Mouse (Mus musculus): ENCODE data around the gene Dusp28.
"Not testable (repeated sequence)": the region's sequence is repeated elsewhere in the genome, so short reads cannot be mapped to it uniquely, and the experiment has no call there.

Dusp28 gene

DNA sequence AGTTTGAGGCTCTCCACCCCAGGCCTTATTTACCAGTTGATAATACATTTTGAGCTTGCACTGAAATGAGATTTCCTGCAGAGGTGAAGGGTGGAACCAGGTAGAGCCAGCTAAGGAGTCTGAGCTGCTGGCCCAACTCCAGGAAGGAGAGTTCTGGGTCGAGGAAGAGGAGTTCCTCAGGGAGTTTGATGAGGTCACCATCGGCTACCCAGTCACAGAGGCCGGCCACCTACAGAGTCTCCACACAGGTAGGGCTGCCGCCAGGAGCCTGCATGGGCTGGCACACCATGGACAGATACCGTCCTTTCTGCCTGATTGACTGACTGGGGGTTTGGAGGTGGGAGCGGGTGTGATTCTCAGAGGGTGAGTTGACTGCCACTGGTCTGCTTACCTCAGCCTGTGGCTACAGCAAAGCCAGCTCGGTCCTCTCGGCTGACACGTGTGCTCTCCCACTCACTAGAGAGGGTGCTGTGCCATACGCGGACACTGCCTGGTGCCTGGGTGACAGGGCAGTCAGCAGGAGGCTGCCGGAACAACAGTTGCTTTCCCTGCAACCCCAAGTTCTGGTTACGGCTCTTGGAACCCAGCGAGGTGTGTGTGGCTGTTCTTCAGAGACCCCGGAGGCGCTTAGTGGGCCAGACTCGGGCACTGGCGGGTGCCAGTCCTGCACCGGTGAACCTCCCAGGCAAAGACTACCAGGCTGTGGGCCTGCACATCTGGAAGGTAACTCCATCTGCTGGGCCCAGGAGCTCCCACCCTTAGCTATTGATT, 36.6 kb downstream of the Dusp28 start:
- DNase-seq: no peak

DNA sequence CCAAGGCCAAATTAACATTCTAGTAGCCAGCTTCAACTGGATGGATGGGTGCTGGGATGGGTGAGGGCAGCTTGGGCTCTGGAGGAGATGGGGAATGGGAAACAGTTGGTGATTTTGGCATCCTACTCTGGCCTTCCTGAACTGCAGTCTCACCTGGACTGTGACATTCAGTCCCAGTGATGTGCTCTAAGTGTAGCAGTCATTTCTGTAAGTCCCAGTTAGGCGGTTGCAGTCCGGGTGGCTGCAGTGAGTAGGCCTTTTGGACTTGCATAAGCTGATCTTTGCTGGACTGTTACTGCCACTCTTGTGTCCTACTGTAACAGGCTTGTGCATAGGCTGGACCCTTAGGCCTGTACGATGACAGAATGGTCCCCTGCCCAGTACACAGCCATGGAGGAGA, 41.2 kb downstream of the Dusp28 start:
- DNase-seq: no peak

DNA sequence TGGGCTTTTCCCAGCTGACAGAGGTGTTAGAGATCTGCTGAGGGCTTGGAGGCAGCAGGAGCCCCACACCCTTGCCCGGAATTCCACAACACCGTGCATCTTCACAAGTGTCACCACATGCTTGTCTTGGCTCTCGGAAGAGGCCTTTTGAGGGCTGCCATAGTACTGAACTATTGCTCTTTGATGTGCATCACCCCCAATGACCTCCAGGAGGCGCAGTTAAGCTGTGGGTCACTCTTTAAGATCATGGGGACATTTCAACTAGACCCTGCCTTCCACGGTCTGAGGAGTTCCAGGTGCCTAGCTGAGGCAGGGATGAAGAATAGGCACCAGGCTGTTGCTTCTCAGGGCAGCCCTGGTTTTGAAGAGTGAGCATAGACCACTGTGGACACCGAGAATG, 42.6 kb downstream of the Dusp28 start:
- DNase-seq: peak; percentile 34

DNA sequence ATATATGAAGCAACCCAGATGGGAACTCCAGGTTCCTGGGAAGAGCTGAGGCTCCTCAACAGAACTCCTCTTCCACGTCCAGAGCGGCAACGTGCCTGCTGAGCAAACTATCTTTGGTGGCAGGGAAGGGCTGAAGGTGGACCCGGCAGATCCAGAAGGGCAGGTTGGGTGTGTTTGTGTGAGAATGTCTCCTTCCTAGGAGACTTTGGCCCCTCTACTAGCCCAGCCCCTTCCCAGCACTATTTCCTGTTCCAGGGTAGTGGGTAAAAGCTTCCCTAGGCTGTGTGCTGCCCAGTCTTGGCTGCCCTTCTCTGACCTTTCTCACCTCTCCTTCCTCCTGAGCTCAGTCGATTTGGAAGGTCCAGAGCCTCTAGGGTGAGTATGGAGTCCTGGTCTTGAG, 43.8 kb downstream of the Dusp28 start, which contains the start of gene Gpr35:
Gpr35 (plus strand) TSS at position 259 of the 400 bp plus-strand sequence.
- DNase-seq: no peak

DNA sequence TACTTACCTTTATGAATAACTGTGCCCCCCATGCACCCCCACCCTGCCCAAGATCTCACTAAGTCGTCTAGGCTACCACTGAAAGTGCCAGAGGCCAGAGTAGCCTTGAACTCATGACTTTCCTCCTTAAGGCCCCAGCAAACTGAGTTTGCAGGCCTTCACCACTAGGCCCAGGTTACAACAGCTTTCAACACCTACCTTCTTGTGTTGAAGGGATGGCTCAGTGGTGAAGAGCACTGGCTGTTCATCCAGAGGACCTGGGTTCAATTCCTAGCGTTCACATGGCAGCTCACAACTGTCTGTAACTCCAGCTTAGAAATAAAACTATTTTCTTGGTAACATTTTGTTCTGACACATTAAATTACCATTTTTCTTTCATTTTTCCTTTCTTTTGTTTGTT, 46.9 kb downstream of the Dusp28 start:
- DNase-seq: no peak

DNA sequence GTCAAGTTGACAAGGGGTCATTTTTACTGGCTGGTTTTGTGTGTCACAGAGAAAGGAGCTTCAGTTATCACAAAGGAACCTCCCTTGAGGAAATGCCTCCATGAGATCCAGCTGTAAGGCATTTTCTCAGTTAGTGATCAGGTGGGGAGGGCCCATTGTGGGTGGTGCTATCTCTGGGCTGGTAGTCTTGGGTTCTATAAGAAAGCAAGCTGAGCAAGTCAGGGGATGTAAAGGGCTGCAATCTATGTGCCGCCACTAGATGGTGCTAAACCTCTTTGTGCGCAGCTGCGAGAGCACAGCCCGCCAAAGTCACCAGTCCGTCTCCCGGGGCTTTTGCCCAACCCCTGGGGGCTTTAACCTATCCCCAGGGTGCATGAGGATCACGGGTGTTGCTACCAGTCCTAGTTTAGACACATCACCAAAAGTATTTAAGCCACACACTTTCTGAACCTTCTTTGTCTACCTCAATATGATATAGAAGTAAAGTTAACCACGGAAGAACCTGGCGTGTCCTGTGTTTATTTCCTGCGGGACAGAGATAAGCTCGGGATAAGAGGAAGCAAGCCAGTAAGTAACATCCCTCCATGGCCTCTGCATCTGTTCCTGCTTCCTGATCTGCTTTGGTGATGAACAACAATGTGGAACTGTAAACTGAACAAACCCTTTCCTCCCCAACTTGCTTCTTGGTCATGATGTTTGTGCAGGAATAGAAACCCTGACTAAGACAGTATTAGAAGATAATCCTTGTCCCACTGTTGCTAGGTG, 50.0 kb downstream of the Dusp28 start:
- DNase-seq: not testable (repeated sequence)
